Mouse (Mus musculus): Measurements from ENCODE around the gene Tmem252. TPM values are rescaled to one million over a fixed set of nuclear protein-coding genes. Genes with fewer than 3 reads are reported as not detected.

Tmem252 gene
- under 1 TPM; 0.08 to 0.11 TPM for total RNA-seq (2021)
- polyA plus RNA-seq (2012; rRNA removed): 0.10 and 0.15 TPM in 2 replicates
- long read RNA-seq, full-length matches to known transcripts: 1 of 1 reads
- long read RNA-seq, partial matches to known transcripts: 0 of 1 reads
- long read RNA-seq, other reads (novel, unspliced or antisense): 0 of 1 reads

- Histone ChIP-seq H3K4me1 (ENCODE audit: control insufficient read depth, insufficient read depth, low read length) (peaks cover 6% of the 10 kb centered on the region), H3K9ac (ENCODE audit: low read depth, low read length) (no peak within 1 kb of the TSS), H3K27me3 (ENCODE audit: control insufficient read depth, insufficient read depth, low read length) (no peaks in the 10 kb centered on the region), H3K4me3 (no peak within 1 kb of the TSS), H3K36me3 (ENCODE audit: control insufficient read depth, insufficient read depth, low read length) (no peaks in the 10 kb centered on the region), H3K79me2 (replicated peaks; ENCODE audit: control insufficient read depth, insufficient read depth, low read length) (no peaks in the 10 kb centered on the region), H3K27ac (peak within 1 kb of the TSS; percentile 21)
- TF ChIP-seq POLR2A (IDR thresholded peaks at IDR 0.05; ENCODE audit: insufficient read depth, low read depth, low read length) (no peak), EP300 (IDR thresholded peaks at IDR 0.05; ENCODE audit: insufficient read depth, low read depth, low read length) (no peak), CTCF (IDR thresholded peaks at IDR 0.05) (no peak)
- DNase-seq: no peak
- WGBS: 43% methylated on average over 4 of the region's 4 CpGs
- intact Hi-C loops (cut with DNase I): no loop called here
Measured at GRCm38 (mm10) chr19:24673762-24674161, at the start of gene Tmem252. Gene Tmem252, plus strand, starts transcription at chr19:24674008.

DNA sequence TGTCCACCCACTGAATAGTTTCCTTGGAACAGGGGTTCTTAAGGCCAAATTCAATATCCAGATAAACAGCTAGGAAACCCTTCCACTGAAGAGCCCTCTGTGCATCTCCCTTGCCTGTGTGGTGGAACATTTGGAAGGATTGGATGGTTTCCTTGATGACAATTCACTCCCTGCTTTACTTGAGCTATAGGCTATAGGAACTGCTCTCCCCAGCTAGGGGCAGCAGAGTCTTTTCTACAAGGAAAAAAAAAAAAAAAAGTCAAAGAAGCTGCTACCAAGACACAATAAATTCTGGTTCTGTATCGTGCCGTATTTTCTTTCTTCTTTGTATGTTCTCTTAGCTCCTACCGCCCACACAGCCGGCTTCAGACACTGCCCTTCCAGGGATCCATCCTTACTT lies 45.8 kb upstream of the Tmem252 start:
- no peaks in the 10 kb centered on the region for H3K79me2 ChIP-seq (replicated peaks; ENCODE audit: control insufficient read depth, insufficient read depth, low read length)
- TF ChIP-seq EP300 (IDR thresholded peaks at IDR 0.05; ENCODE audit: insufficient read depth, low read depth, low read length): no peak
- no peak for TF ChIP-seq CTCF (IDR thresholded peaks at IDR 0.05)
- no peak for TF ChIP-seq POLR2A (IDR thresholded peaks at IDR 0.05; ENCODE audit: insufficient read depth, low read depth, low read length)
- H3K4me1 ChIP-seq (ENCODE audit: control insufficient read depth, insufficient read depth, low read length): no peaks in the 10 kb centered on the region
- no peak overlapping the region for H3K27ac ChIP-seq
- H3K4me3 ChIP-seq: no peak overlapping the region
- intact Hi-C loops (cut with DNase I): no loop called here
- no peaks in the 10 kb centered on the region for H3K36me3 ChIP-seq (ENCODE audit: control insufficient read depth, insufficient read depth, low read length)
- no peak overlapping the region for H3K9ac ChIP-seq (ENCODE audit: low read depth, low read length)
- no peak for DNase-seq
- H3K27me3 ChIP-seq (ENCODE audit: control insufficient read depth, insufficient read depth, low read length): no peaks in the 10 kb centered on the region
- 80% methylated on average over 4 of the region's 4 CpGs for WGBS

- Histone ChIP-seq H3K4me1 (ENCODE audit: control insufficient read depth, insufficient read depth, low read length) (no peaks in the 10 kb centered on the region), H3K79me2 (replicated peaks; ENCODE audit: control insufficient read depth, insufficient read depth, low read length) (no peaks in the 10 kb centered on the region), H3K27me3 (ENCODE audit: control insufficient read depth, insufficient read depth, low read length) (no peaks in the 10 kb centered on the region), H3K9ac (ENCODE audit: low read depth, low read length) (no peak overlapping the region), H3K36me3 (ENCODE audit: control insufficient read depth, insufficient read depth, low read length) (no peaks in the 10 kb centered on the region), H3K27ac (no peak overlapping the region), H3K4me3 (no peak overlapping the region)
- 74% methylated on average over 3 of the region's 3 CpGs for WGBS
- no peak for TF ChIP-seq POLR2A (IDR thresholded peaks at IDR 0.05; ENCODE audit: insufficient read depth, low read depth, low read length)
- TF ChIP-seq EP300 (IDR thresholded peaks at IDR 0.05; ENCODE audit: insufficient read depth, low read depth, low read length): no peak
- no peak for TF ChIP-seq CTCF (IDR thresholded peaks at IDR 0.05)
- intact Hi-C loops (cut with DNase I): no loop called here
- no peak for DNase-seq
Measured at GRCm38 (mm10) chr19:24633008-24633407, 40.8 kb upstream of the Tmem252 start.

DNA sequence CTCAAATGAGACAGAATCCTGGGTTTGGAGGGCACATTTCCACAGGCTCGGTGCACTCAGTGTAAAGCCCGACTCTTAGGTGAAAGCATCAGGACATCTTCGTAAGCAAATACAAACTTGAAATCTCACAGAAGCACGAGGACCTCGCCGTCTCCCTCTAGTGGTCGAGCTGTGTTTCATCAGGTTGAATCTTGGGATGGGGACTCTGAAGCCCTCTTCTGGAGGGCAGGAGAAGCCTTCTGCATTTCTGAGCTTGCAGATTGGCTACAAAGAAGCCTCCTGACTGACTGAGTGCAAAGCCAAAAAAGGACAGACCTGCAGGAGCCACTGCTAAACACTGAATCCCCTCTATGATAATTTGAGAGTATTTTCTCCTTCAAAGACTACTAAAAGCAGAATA lies 39.2 kb upstream of the Tmem252 start:
- no peak overlapping the region for H3K4me3 ChIP-seq
- TF ChIP-seq CTCF (IDR thresholded peaks at IDR 0.05) (no peak; the same call in none of the 2 replicates), POLR2A (IDR thresholded peaks at IDR 0.05; ENCODE audit: insufficient read depth, low read depth, low read length) (no peak), EP300 (IDR thresholded peaks at IDR 0.05; ENCODE audit: insufficient read depth, low read depth, low read length) (peak; percentile 74; the same call in 1 of the 2 replicates)
- peak; percentile 63 to 71 for DNase-seq
- no peaks in the 10 kb centered on the region for H3K4me1 ChIP-seq (ENCODE audit: control insufficient read depth, insufficient read depth, low read length)
- WGBS: 4% methylated on average over 7 of the region's 7 CpGs
- intact Hi-C loops (cut with DNase I): loop anchor here (5.0 kb wide), 1 partner anchor 73 kb away; no protein-coding TSS in a partner anchor
- H3K27ac ChIP-seq: no peak overlapping the region
- no peaks in the 10 kb centered on the region for H3K36me3 ChIP-seq (ENCODE audit: control insufficient read depth, insufficient read depth, low read length)
- no peaks in the 10 kb centered on the region for H3K27me3 ChIP-seq (ENCODE audit: control insufficient read depth, insufficient read depth, low read length)
- no peaks in the 10 kb centered on the region for H3K79me2 ChIP-seq (replicated peaks; ENCODE audit: control insufficient read depth, insufficient read depth, low read length)
- H3K9ac ChIP-seq (ENCODE audit: low read depth, low read length): no peak overlapping the region

GRCm38 (mm10) chr19:24636616-24637015 lies 37.2 kb upstream of the Tmem252 start:
- intact Hi-C loops (cut with DNase I): loop anchor here (5.0 kb wide), 1 partner anchor 71 kb away; no protein-coding TSS in a partner anchor
- Histone ChIP-seq H3K36me3 (ENCODE audit: control insufficient read depth, insufficient read depth, low read length) (no peaks in the 10 kb centered on the region), H3K9ac (ENCODE audit: low read depth, low read length) (no peak overlapping the region), H3K4me1 (ENCODE audit: control insufficient read depth, insufficient read depth, low read length) (no peaks in the 10 kb centered on the region), H3K79me2 (replicated peaks; ENCODE audit: control insufficient read depth, insufficient read depth, low read length) (no peaks in the 10 kb centered on the region), H3K4me3 (no peak overlapping the region), H3K27ac (no peak overlapping the region), H3K27me3 (ENCODE audit: control insufficient read depth, insufficient read depth, low read length) (no peaks in the 10 kb centered on the region)
- TF ChIP-seq POLR2A (IDR thresholded peaks at IDR 0.05; ENCODE audit: insufficient read depth, low read depth, low read length): no peak
- TF ChIP-seq CTCF (IDR thresholded peaks at IDR 0.05): no peak
- no peak for TF ChIP-seq EP300 (IDR thresholded peaks at IDR 0.05; ENCODE audit: insufficient read depth, low read depth, low read length)
- WGBS: 71% methylated on average over 10 of the region's 10 CpGs
- DNase-seq: no peak

DNA sequence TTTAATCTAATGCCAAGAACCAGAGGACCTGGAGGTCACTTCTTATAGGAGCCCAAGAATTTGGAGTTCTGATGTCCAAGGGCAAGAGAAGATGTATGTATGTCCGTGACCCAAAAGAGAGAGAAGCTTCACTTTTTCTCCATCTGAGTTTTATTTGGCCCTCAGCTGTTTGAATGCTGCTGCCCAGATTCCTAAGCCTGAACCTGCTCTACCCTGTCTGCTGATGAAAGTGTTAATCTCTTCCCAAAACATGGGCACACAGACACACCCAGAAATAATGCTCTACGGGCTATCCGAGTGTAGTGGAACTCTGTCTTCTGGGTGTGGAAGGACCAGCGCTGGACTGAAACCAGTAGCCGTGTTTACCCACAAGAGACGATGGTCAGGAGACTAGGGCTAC lies 35.8 kb upstream of the Tmem252 start:
- Histone ChIP-seq H3K27me3 (ENCODE audit: control insufficient read depth, insufficient read depth, low read length) (no peaks in the 10 kb centered on the region), H3K4me1 (ENCODE audit: control insufficient read depth, insufficient read depth, low read length) (no peaks in the 10 kb centered on the region), H3K36me3 (ENCODE audit: control insufficient read depth, insufficient read depth, low read length) (no peaks in the 10 kb centered on the region), H3K9ac (ENCODE audit: low read depth, low read length) (no peak overlapping the region), H3K79me2 (replicated peaks; ENCODE audit: control insufficient read depth, insufficient read depth, low read length) (no peaks in the 10 kb centered on the region), H3K27ac (no peak overlapping the region), H3K4me3 (no peak overlapping the region)
- 89% methylated on average over 6 of the region's 6 CpGs for WGBS
- no peak for DNase-seq
- TF ChIP-seq EP300 (IDR thresholded peaks at IDR 0.05; ENCODE audit: insufficient read depth, low read depth, low read length): no peak
- TF ChIP-seq CTCF (IDR thresholded peaks at IDR 0.05): no peak
- TF ChIP-seq POLR2A (IDR thresholded peaks at IDR 0.05; ENCODE audit: insufficient read depth, low read depth, low read length): no peak
- intact Hi-C loops (cut with DNase I): loop anchor here (5.0 kb wide), 1 partner anchor 69 kb away; no protein-coding TSS in a partner anchor

All from heart, adult 2 months (tissue).